Mouse (Mus musculus) limb, embryonic 11.5 days (tissue): ENCODE measurements around the gene Nsd1. TPM values are rescaled to one million over a fixed set of nuclear protein-coding genes. Genes with fewer than 3 reads are reported as not detected.
A peak's percentile ranks its signal among the peaks of the same experiment; 100 is the strongest.

ENCODE experiments used
- ATAC-seq: fragments of 200-750 bp; cut with Nextera tagmentation; 2 replicates; pipeline ENCODE4 v1.8.0; 2017; ENCODE audit warnings: low read depth; ENCODE audit not compliant: insufficient number of reproducible peaks, low FRiP score, low TSS enrichment
- DNase-seq: peaks from one replicate; pipeline ENCODE4 v3.0.0-alpha.2; 2015; ENCODE audit warnings: low spot score
- H3K27ac ChIP-seq: fragments of 300-500 bp; sonication (generic); replicated peaks from 2 replicates; pipeline ENCODE4 v1.5.1; 2014; ENCODE audit warnings: low read depth, mild to moderate bottlenecking, low read length
- H3K27me3 ChIP-seq: fragments of 300-500 bp; sonication (generic); 2 replicates; pipeline ENCODE4 v1.6.1; 2014; ENCODE audit warnings: mild to moderate bottlenecking, low read length, mixed read lengths; ENCODE audit not compliant: control insufficient read depth, insufficient read depth
- H3K36me3 ChIP-seq: fragments of 300-500 bp; sonication (generic); 2 replicates; pipeline ENCODE4 v1.6.1; 2014; ENCODE audit warnings: mild to moderate bottlenecking, low read length, moderate library complexity, mixed read lengths; ENCODE audit not compliant: control insufficient read depth, insufficient read depth
- H3K4me1 ChIP-seq: fragments of 300-500 bp; sonication (generic); 2 replicates; pipeline ENCODE4 v1.6.1; 2014; ENCODE audit warnings: low read length, mixed read lengths; ENCODE audit not compliant: control insufficient read depth, insufficient read depth
- H3K4me2 ChIP-seq: fragments of 300-500 bp; sonication (generic); 2 replicates; pipeline ENCODE4 v1.6.1; 2014; ENCODE audit warnings: low read depth, mild to moderate bottlenecking, moderate library complexity; ENCODE audit not compliant: severe bottlenecking
- H3K4me3 ChIP-seq: fragments of 300-500 bp; sonication (generic); 2 replicates; pipeline ENCODE4 v1.5.1; 2014; ENCODE audit warnings: low read depth, low read length
- H3K9ac ChIP-seq: fragments of 300-500 bp; sonication (generic); 2 replicates; pipeline ENCODE4 v1.6.1; 2014; ENCODE audit warnings: mild to moderate bottlenecking, low read length
- H3K9me3 ChIP-seq: fragments of 300-500 bp; sonication (generic); 2 replicates; pipeline ENCODE4 v1.6.1; 2016; ENCODE audit warnings: low read length; ENCODE audit not compliant: control insufficient read depth
- WGBS: fragments of 180-500 bp; shearing (Covaris S2); extraction: QIAGEN DNeasy Blood & Tissue Kit; methylation state at CpG from one replicate; pipeline ENCODE4 v1.1.7; 2014; 5-methylcytosine and 5-hydroxymethylcytosine counted together
- polyA plus RNA-seq: library from polyadenylated mRNA; unstranded; fragments of >200 nt; fragmentation: Nextera tagmentation; extraction: Ambion mirVana; gene quantifications from 2 replicates; pipeline ENCODE4 v1.2.1, GENCODE M21; 2014

The Nsd1 gene
- polyA plus RNA-seq, 1 experiment from 2014 or later, result 69.0 TPM

DNA sequence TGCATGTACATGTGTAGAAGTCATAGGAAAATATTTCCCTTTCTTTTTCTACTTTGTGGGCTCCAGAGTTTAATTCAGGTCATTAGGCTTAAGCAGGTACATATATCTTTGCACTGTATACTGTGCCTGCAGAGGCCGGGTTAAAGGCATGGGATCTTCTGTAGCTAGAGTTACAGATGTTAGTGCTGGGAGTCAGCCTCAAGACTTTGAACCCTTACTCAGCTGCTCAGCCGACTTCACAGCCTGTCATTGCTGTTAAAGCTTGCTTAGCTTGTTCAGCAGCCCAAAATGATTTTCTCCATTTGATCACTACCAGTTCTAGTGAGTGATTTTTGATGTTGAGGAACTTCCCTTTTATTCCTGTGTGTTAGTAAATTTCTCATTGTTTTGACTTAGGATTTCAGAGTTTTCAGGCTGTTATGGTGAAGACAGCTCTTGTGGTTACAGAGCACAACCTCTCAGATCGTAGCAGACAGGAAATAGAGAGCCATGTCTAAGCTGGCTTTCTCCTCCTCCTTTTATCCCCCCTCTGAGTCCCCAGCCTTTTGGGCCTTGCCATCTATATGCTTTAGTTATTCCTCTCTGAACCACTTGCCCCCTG is 45.6 kb downstream of the Nsd1 start:
- Histone ChIP-seq H3K9me3 (no peaks in the 10 kb centered on the region), H3K9ac (no peak overlapping the region), H3K36me3 (peaks cover 5% of the 10 kb centered on the region; the same call in 1 of the 2 replicates), H3K4me2 (no peak overlapping the region), H3K4me1 (no peaks in the 10 kb centered on the region), H3K27ac (no peak overlapping the region), H3K27me3 (no peaks in the 10 kb centered on the region), H3K4me3 (no peak overlapping the region)
- ATAC-seq (no peak), DNase-seq (no peak)
- 75% methylated on average over 3 of the region's 3 CpGs for WGBS

DNA sequence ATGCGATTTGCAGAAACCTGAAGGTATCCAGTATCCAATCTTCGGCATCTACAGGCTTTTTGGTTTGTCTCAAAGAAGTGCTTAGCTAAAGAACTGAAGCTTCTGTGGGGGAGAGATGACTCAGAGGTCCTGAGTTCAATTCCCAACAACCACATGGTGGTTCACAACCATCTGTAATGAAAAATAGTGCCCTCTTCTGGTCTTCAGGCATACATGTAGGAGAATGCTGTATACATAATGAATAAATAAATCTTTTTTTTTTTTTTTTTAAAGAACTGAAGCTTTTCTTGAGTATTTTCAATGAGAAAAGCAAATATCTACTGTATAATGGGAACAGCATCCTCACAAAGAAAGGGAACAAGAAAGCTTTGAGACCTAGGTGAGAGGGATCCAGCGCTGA is 49.1 kb downstream of the Nsd1 start:
- no peak for ATAC-seq
- no peak for DNase-seq
- Histone ChIP-seq H3K36me3 (peaks cover 16% of the 10 kb centered on the region), H3K27ac (no peak overlapping the region), H3K9me3 (no peaks in the 10 kb centered on the region), H3K27me3 (no peaks in the 10 kb centered on the region), H3K9ac (no peak overlapping the region), H3K4me1 (no peaks in the 10 kb centered on the region), H3K4me3 (no peak overlapping the region), H3K4me2 (no peak overlapping the region)
- 95% methylated on average over 3 of the region's 3 CpGs for WGBS

DNA sequence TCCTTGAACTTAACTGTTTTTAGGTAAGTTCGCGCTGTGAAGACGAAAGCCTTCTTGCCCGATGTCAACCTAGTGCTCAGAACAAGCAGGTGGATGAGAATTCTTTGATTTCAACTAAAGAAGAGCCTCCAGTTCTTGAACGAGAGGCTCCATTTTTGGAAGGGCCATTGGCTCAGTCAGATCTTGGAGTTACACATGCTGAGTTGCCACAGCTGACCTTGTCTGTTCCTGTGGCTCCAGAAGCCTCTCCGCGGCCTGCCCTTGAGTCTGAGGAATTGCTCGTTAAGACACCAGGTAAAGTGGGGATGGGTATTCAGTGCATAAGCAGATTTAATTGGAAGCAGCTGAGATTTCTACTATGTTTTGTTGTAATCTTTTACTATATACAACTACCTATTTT is 51.9 kb downstream of the Nsd1 start:
- DNase-seq (no peak), ATAC-seq (no peak)
- H3K4me2 ChIP-seq, result no peak overlapping the region
- no peaks in the 10 kb centered on the region for H3K9me3 ChIP-seq
- peaks cover 24% of the 10 kb centered on the region for H3K36me3 ChIP-seq
- no peak overlapping the region for H3K9ac ChIP-seq
- H3K27ac ChIP-seq, result no peak overlapping the region
- H3K27me3 ChIP-seq, result no peaks in the 10 kb centered on the region
- H3K4me3 ChIP-seq, result no peak overlapping the region
- 97% methylated on average over 8 of the region's 8 CpGs for WGBS
- no peaks in the 10 kb centered on the region for H3K4me1 ChIP-seq

DNA sequence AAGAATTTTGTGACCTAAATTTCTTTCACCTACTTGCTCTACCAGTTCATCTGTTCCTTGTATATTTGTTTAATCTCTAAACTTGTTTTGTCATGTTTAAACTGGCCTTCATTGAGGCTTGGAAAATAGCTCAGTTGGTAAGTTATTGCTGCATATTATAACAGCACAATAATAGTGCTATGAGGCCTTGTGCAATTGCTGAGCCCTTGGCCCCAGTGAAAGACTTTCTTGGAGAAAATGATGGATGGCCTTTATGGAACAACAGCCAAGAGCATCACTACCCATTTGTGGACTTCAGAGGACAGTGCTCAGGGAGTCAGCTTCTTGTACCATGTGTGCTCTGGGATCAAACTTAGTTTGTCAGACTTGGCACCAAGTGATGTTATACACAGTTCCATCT is 52.5 kb downstream of the Nsd1 start:
- H3K4me3 ChIP-seq, result no peak overlapping the region
- ATAC-seq, result no peak
- H3K9ac ChIP-seq, result no peak overlapping the region
- no peaks in the 10 kb centered on the region for H3K27me3 ChIP-seq
- no peak overlapping the region for H3K4me2 ChIP-seq
- DNase-seq, result no peak
- H3K4me1 ChIP-seq, result no peaks in the 10 kb centered on the region
- no peak overlapping the region for H3K27ac ChIP-seq
- no peaks in the 10 kb centered on the region for H3K9me3 ChIP-seq
- H3K36me3 ChIP-seq, result peaks cover 24% of the 10 kb centered on the region

DNA sequence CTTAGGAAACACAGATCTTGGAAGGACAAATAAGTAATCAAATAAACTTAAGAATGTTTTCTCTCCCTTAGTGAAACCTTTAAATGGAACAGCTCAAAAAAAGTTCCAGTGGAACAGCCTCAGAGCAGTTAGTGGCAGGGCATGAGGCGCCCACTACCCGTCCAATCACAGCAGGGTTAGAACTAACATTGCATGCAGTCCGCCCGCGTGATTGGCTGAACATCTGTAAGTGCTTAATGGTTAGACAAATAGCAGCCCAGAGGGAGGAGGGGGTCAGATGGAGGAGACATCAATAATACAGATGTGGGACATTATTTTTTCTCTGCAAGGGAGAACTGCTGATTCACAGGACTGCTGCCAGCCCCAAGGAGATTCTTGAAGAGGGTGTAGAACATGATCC is 67.6 kb downstream of the Nsd1 start:
- peak; percentile 28 for DNase-seq
- 82% methylated on average over 5 of the region's 5 CpGs for WGBS

DNA sequence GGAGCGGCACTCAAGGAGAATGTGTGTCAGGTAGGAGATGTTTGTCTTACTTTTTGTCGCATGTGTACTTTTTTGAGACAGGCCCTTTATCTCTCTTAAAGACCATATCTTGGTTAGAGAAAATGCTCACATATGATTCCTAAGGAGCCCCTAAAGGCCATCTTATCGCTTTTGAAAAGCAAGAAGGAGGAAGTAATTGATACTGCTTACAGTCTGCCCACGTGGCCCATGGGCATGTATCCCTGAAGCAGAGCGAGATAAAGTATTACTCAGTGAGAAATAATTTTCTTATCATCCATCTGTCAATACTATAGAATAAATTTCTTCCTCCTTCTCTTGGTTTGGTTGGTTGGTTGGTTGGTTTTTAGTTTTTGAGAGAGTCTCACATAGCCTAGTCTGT is 68.1 kb downstream of the Nsd1 start:
- no peaks in the 10 kb centered on the region for H3K4me1 ChIP-seq
- no peaks in the 10 kb centered on the region for H3K9me3 ChIP-seq
- H3K27me3 ChIP-seq, result no peaks in the 10 kb centered on the region

More for the DNA sequence above, 67.6 kb downstream of the Nsd1 start:
- Histone ChIP-seq H3K27me3 (no peaks in the 10 kb centered on the region), H3K9me3 (no peaks in the 10 kb centered on the region), H3K36me3 (peaks cover 15% of the 10 kb centered on the region), H3K4me1 (no peaks in the 10 kb centered on the region), H3K27ac (no peak overlapping the region), H3K9ac (no peak overlapping the region), H3K4me2 (no peak overlapping the region), H3K4me3 (no peak overlapping the region)
- ATAC-seq, result no peak

DNA sequence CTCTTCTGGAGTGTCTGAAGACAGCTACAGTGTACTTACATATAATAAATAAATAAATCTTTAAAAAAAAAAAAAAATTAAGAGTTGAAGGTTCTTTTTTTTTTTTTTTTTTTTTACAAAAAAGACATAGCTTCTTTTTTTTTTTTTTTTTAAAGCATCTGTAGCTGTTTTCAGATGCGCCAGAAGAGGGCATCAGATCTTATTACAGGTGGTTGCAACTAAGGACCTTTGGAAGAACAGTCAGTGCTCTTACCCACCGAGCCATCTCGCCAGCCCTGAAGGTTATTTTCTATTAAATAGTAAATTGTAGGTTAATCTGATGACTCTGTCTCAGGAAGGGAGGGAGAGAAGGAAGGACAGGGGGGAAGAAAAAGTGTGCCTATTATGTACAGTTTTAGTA is 79.3 kb downstream of the Nsd1 start:
- DNase-seq, result no peak
- WGBS, result 83% methylated on average over 3 of the region's 3 CpGs
- Histone ChIP-seq H3K4me2 (no peak overlapping the region), H3K9me3 (no peaks in the 10 kb centered on the region), H3K27ac (no peak overlapping the region), H3K27me3 (no peaks in the 10 kb centered on the region), H3K9ac (no peak overlapping the region), H3K4me1 (no peaks in the 10 kb centered on the region), H3K4me3 (no peak overlapping the region), H3K36me3 (peaks cover 13% of the 10 kb centered on the region)
- no peak for ATAC-seq

More for the DNA sequence above, 68.1 kb downstream of the Nsd1 start:
- Histone ChIP-seq H3K4me2 (no peak overlapping the region), H3K36me3 (peaks cover 17% of the 10 kb centered on the region), H3K4me3 (no peak overlapping the region), H3K9ac (no peak overlapping the region), H3K27ac (no peak overlapping the region)
- ATAC-seq (no peak), DNase-seq (no peak)
- WGBS, result 93% methylated on average over 5 of the region's 5 CpGs

DNA sequence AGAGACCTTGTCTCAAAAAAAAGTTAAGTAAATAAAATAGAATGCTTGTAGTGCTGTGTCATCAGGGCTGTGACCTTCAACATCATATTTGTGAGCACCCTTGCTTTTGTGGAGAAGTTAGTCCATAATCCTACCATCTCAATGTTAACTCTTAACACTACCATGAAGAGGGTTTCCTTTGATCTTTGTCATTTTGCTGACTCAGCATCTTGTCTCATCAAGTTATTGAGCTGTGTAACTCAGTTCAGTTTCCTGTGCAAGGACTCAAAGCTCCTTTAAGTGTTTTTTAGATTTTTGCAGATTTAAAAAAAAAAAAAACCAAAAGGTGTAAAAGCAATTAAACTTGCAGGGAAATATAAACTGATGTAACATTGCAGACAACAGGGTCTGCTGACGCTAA is 87.2 kb downstream of the Nsd1 start:
- Histone ChIP-seq H3K9me3 (no peaks in the 10 kb centered on the region), H3K4me2 (no peak overlapping the region), H3K9ac (no peak overlapping the region), H3K4me1 (no peaks in the 10 kb centered on the region), H3K36me3 (peaks cover 16% of the 10 kb centered on the region; the same call in 1 of the 2 replicates), H3K4me3 (no peak overlapping the region), H3K27me3 (no peaks in the 10 kb centered on the region), H3K27ac (no peak overlapping the region)
- 90% methylated on average over 1 of the region's 1 CpGs for WGBS
- DNase-seq (no peak), ATAC-seq (no peak)

DNA sequence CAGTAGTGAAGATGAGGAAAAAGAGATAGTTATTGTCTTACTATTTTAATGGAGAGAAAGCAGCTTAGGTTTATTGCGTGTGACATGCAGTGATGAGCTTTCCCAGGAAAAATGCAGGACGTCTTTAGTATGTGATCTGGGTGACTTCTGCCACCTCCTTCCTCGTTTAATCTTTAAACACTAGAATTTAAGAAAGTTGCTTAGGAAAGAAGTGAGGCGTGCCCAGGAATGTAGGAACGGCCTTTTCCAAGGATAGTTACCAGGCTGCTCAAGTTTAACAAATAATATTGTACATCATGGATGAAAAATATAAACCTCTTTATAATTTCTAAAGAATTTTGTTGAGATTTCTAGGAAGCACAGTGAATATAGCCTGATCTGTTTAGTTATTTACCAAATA is 91.3 kb downstream of the Nsd1 start:
- Histone ChIP-seq H3K9me3 (no peaks in the 10 kb centered on the region), H3K4me1 (no peaks in the 10 kb centered on the region), H3K36me3 (peaks cover 17% of the 10 kb centered on the region), H3K4me3 (no peak overlapping the region), H3K27me3 (no peaks in the 10 kb centered on the region), H3K27ac (no peak overlapping the region), H3K4me2 (no peak overlapping the region), H3K9ac (no peak overlapping the region)
- 91% methylated on average over 5 of the region's 5 CpGs for WGBS
- DNase-seq (no peak), ATAC-seq (no peak)
